Mouse (Mus musculus): ENCODE results near the gene Olfr998. TPM values are rescaled to one million over a fixed set of nuclear protein-coding genes. Genes with fewer than 3 reads are reported as not detected.

Olfr998 gene
- total RNA-seq (2023) = not detected

GRCm38 (mm10) chr2:85588648-85589047, at the start of gene Olfr998:
Gene Olfr998, plus strand, starts transcription at chr2:85588948.

GRCm38 (mm10) chr2:85578915-85579314, 9.8 kb upstream of the Olfr998 start, which contains the start of gene Olfr996:
Gene Olfr996, plus strand, starts transcription at chr2:85579215.

GRCm38 (mm10) chr2:85611803-85612202, 23.1 kb downstream of the Olfr998 start, which contains the start of gene Olfr1000:
Gene Olfr1000, minus strand, starts transcription at chr2:85611903.

Other genes with a start within 250 kb of the Olfr998 start
- gene Olfr987, start 249.6 kb upstream of the Olfr998 start, total RNA-seq (2023) = not detected
- gene Olfr988, start 225.7 kb upstream of the Olfr998 start, total RNA-seq (2023) = not detected
- gene Olfr992, start 179.5 kb upstream of the Olfr998 start, total RNA-seq (2023) = not detected
- not detected for gene Olfr993, start 174.1 kb upstream of the Olfr998 start, total RNA-seq (2023)
- not detected for gene Olfr994, start 152.5 kb upstream of the Olfr998 start, total RNA-seq (2023)
- not detected for gene Olfr995, start 145.3 kb upstream of the Olfr998 start, total RNA-seq (2023)
- not detected for gene 4833423E24Rik, start 69.9 kb upstream of the Olfr998 start, total RNA-seq (2023)
- not detected for gene Olfr996, start 9.7 kb upstream of the Olfr998 start, total RNA-seq (2023)
- gene Olfr1000, start 23.0 kb downstream of the Olfr998 start, total RNA-seq (2023) = not detected
- not detected for gene Olfr1002, start 61.8 kb downstream of the Olfr998 start, total RNA-seq (2023)
- gene Olfr154, start 75.5 kb downstream of the Olfr998 start, total RNA-seq (2023) = not detected
- not detected for gene Olfr1006, start 89.8 kb downstream of the Olfr998 start, total RNA-seq (2023)
- not detected for gene Olfr1008, start 100.5 kb downstream of the Olfr998 start, total RNA-seq (2023)
- gene Olfr1009, start 126.5 kb downstream of the Olfr998 start, total RNA-seq (2023) = not detected
- not detected for gene Olfr1012, start 173.8 kb downstream of the Olfr998 start, total RNA-seq (2023)
- gene Olfr1013, start 178.2 kb downstream of the Olfr998 start, total RNA-seq (2023) = not detected
- not detected for gene Olfr1014, start 183.8 kb downstream of the Olfr998 start, total RNA-seq (2023)
- not detected for gene Olfr1015, start 193.1 kb downstream of the Olfr998 start, total RNA-seq (2023)
- gene Olfr1016, start 213.6 kb downstream of the Olfr998 start, total RNA-seq (2023) = not detected
- gene Olfr1018, start 229.5 kb downstream of the Olfr998 start, total RNA-seq (2023) = not detected

All from CD4-positive naive resting alpha-beta T cell, adult 57 days (primary cell).